9 mouse cellular contexts compared by ENCODE assay signal in the genomic region with DNA sequence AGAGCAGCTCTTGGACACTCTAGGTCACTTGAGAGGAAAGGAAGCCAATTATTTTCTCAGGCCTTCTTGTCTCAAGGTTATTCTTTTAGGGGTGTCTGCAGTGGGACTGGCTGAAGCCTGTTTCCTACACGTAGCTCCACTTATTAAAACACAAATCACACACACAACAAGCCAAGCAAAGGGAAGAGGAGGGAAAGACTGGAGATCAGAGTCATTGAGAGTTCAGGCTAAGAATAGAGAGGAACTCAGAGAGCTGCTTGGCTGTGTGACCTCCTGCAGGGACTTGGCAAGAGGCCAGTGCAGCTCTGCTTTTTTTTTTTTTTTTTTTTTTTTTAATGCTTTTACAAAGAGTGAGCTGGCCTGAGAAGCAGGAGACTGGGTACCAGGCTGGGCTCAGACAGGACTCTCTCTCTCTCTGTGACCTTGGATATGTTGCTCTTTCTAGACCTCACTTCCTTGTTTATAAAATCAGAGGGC. TPM values are rescaled to one million over a fixed set of nuclear protein-coding genes. Genes with fewer than 3 reads are reported as not detected.
A peak's percentile ranks its signal among the peaks of the same experiment; 100 is the strongest.
DNase-seq lines count a peak whose midpoint lies in the region; ATAC-seq lines count a peak whose summit lies in the region.
"Not testable (repeated sequence)": the region's sequence is repeated elsewhere in the genome, so short reads cannot be mapped to it uniquely, and the experiment has no call there.
"Had no signal": no experiment of that assay in that cellular context is flagged by ENCODE, and none has a peak within 500 bp of the region (broad histone marks: within the 10 kb centered on the region; RNA-seq: fewer than 3 reads in every experiment).

No protein-coding gene starts in this region.

- WGBS in forebrain, embryonic 13.5 days: 0% methylated on average over 1 of the region's 1 CpGs
- 0% methylated on average over 1 of the region's 1 CpGs for WGBS in heart, embryonic 13.5 days
- 13% methylated on average over 1 of the region's 1 CpGs for WGBS in limb, embryonic 13.5 days
- 6% methylated on average over 1 of the region's 1 CpGs for WGBS in midbrain, embryonic 11.5 days

- H3K4me1 ChIP-seq in forebrain, embryonic 13.5 days: peaks cover 16% of the 10 kb centered on the region
- H3K4me1 ChIP-seq in heart, embryonic 13.5 days: peaks cover 28% of the 10 kb centered on the region
- peaks cover 12% of the 10 kb centered on the region for H3K4me1 ChIP-seq in limb, embryonic 13.5 days
- not testable (repeated sequence) for H3K4me1 ChIP-seq in midbrain, embryonic 11.5 days (ENCODE audit: control insufficient read depth, insufficient read depth, low read length)

- H3K4me2 ChIP-seq in forebrain, embryonic 13.5 days: 0 out of 2 replicates have a peak overlapping the region, but pooled peaks have one; percentile 12
- H3K4me2 ChIP-seq in heart, embryonic 13.5 days: peak overlapping the region; percentile 57
- H3K4me2 ChIP-seq in limb, embryonic 13.5 days (replicated peaks); midbrain, embryonic 11.5 days: not testable (repeated sequence)

- H3K9ac ChIP-seq in forebrain, embryonic 13.5 days; heart, embryonic 13.5 days; limb, embryonic 13.5 days; midbrain, embryonic 11.5 days (ENCODE audit: low read length): not testable (repeated sequence)

- peak overlapping the region; percentile 40 for H3K27ac ChIP-seq in forebrain, embryonic 13.5 days
- H3K27ac ChIP-seq in heart, embryonic 13.5 days (replicated peaks): peak overlapping the region; percentile 91
- H3K27ac ChIP-seq in limb, embryonic 13.5 days; midbrain, embryonic 11.5 days (ENCODE audit: low read depth, low read length): not testable (repeated sequence)

- not testable (repeated sequence) for H3K4me3 ChIP-seq in forebrain, embryonic 13.5 days; heart, embryonic 13.5 days; limb, embryonic 13.5 days; midbrain, embryonic 11.5 days (ENCODE audit: low read depth, low read length)

- not testable (repeated sequence) for H3K9me3 ChIP-seq in forebrain, embryonic 13.5 days (replicated peaks); heart, embryonic 13.5 days; limb, embryonic 13.5 days; midbrain, embryonic 11.5 days (ENCODE audit: control insufficient read depth, low read length)

- H3K36me3 ChIP-seq in forebrain, embryonic 13.5 days (ENCODE audit: poor library complexity, severe bottlenecking); heart, embryonic 13.5 days; limb, embryonic 13.5 days; midbrain, embryonic 11.5 days (ENCODE audit: control insufficient read depth, insufficient read depth, low read length); splenic B cell, adult 2 months (ENCODE audit: control insufficient read depth, insufficient read depth, low read length, poor library complexity, severe bottlenecking): not testable (repeated sequence)

- peak; percentile 77; the same call in 1 of the 2 replicates for ATAC-seq in forebrain, embryonic 13.5 days
- peak; percentile 66 for ATAC-seq in heart, embryonic 13.5 days (ENCODE audit: extremely low read depth, insufficient number of reproducible peaks, low FRiP score, low TSS enrichment)
- peak; percentile 67 for ATAC-seq in limb, embryonic 13.5 days (ENCODE audit: low FRiP score, low read depth)
- peak; percentile 79 for ATAC-seq in midbrain, embryonic 11.5 days (ENCODE audit: low FRiP score)

- DNase-seq in MEL-GATA-1-ER (ENCODE audit: extremely low read depth, low read depth): peak; percentile 21
- peak; percentile 34 to 49 for DNase-seq in cerebellum, adult 18-20 months
- peak; percentile 48 for DNase-seq in kidney, adult 18-20 months
- not testable (repeated sequence) for DNase-seq in midbrain, embryonic 11.5 days (ENCODE audit: low spot score, missing footprints)
- DNase-seq in splenic B cell, adult 2 months (ENCODE audit: low read depth, low spot score): peak; percentile 11

- H3K27me3 ChIP-seq in forebrain, embryonic 13.5 days; heart, embryonic 13.5 days (replicated peaks); limb, embryonic 13.5 days; midbrain, embryonic 11.5 days (ENCODE audit: control insufficient read depth, insufficient read depth, low read length); splenic B cell, adult 2 months (ENCODE audit: control insufficient read depth, insufficient read depth, low read length, poor library complexity, severe bottlenecking): not testable (repeated sequence)

RNA-seq across cellular contexts. Expression of a gene that starts 36.7 kb away (rescaled TPM):
- not detected in 2 replicates for polyA plus RNA-seq in forebrain, embryonic 13.5 days (2015; fragmentation: Nextera tagmentation; extraction: Ambion mirVana)
- 0.23 and 0.42 TPM in 2 replicates for polyA plus RNA-seq in heart, embryonic 13.5 days (2015; fragmentation: Nextera tagmentation; extraction: Ambion mirVana)
- 0.57 and 0.67 TPM in 2 replicates for polyA plus RNA-seq in limb, embryonic 13.5 days (2015; fragmentation: Nextera tagmentation; extraction: Ambion mirVana)
- polyA plus RNA-seq in midbrain, embryonic 11.5 days (2014; fragmentation: Nextera tagmentation; extraction: Ambion mirVana): not detected in 2 replicates
- polyA plus RNA-seq: erythroblast, embryonic 14.5 days had no signal

RNA-seq across cellular contexts. Expression of a gene that starts 47.6 kb away (rescaled TPM):
- polyA plus RNA-seq in forebrain, embryonic 13.5 days (2015; fragmentation: Nextera tagmentation; extraction: Ambion mirVana): 3.2 and 3.5 TPM in 2 replicates
- polyA plus RNA-seq in heart, embryonic 13.5 days (2015; fragmentation: Nextera tagmentation; extraction: Ambion mirVana): 3.4 and 4.6 TPM in 2 replicates
- 2.2 and 2.6 TPM in 2 replicates for polyA plus RNA-seq in limb, embryonic 13.5 days (2015; fragmentation: Nextera tagmentation; extraction: Ambion mirVana)
- polyA plus RNA-seq in midbrain, embryonic 11.5 days (2014; fragmentation: Nextera tagmentation; extraction: Ambion mirVana): 2.8 and 4.0 TPM in 2 replicates
- polyA plus RNA-seq: erythroblast, embryonic 14.5 days had no signal
